Mouse (Mus musculus): ENCODE data around the gene Zfp362. TPM values are rescaled to one million over a fixed set of nuclear protein-coding genes. Genes with fewer than 3 reads are reported as not detected.

The Zfp362 gene
- polyA plus RNA-seq, 2 experiments: 6.2 to 7.6 TPM

GRCm38 (mm10) chr4:128784950-128785631 lies 20.8 kb downstream of the Zfp362 start:
- Histone ChIP-seq H3K36me3 (replicated peaks; ENCODE audit: control insufficient read depth, insufficient read depth, low read depth) (peaks cover 26% of the 10 kb centered on the region), H3K4me1 (replicated peaks; ENCODE audit: control insufficient read depth in 2 of 2, insufficient read depth in 2 of 2, low read length in 1 of 2) (peaks cover 0 to 12% of the 10 kb centered on the region in 2 experiments; a peak in 3 of 4 replicates), H3K27ac (no peak overlapping the region), H3K4me3 (ENCODE audit: insufficient read depth in 1 of 2, low read depth in 2 of 2, low read length in 2 of 2) (no peak overlapping the region), H3K4me2 (ENCODE audit: low read depth) (no peak overlapping the region), H3K9ac (replicated peaks) (no peak overlapping the region), H3K27me3 (ENCODE audit: control insufficient read depth, insufficient read depth, low read length) (no peaks in the 10 kb centered on the region), H3K9me3 (ENCODE audit: control insufficient read depth, low read length) (no peaks in the 10 kb centered on the region)
- 81% methylated on average over 15 of the region's 15 CpGs for WGBS (ENCODE audit: insufficient replicate concordance)
- ATAC-seq (ENCODE audit: insufficient read depth): no peak
- TF ChIP-seq EP300 (IDR thresholded peaks at IDR 0.05; ENCODE audit: low read depth) (no peak), CTCF (IDR thresholded peaks at IDR 0.05; ENCODE audit: low read depth) (no peak)
- DNase-seq (ENCODE audit: low read depth in 3 of 3, low spot score in 3 of 3): no peak

GRCm38 (mm10) chr4:128782645-128783044 lies 23.2 kb downstream of the Zfp362 start:
- Histone ChIP-seq H3K4me2 (ENCODE audit: low read depth) (no peak overlapping the region), H3K36me3 (replicated peaks; ENCODE audit: control insufficient read depth, insufficient read depth, low read depth) (peaks cover 22% of the 10 kb centered on the region), H3K9me3 (ENCODE audit: control insufficient read depth, low read length) (no peaks in the 10 kb centered on the region), H3K27ac (no peak overlapping the region), H3K4me1 (replicated peaks; ENCODE audit: control insufficient read depth in 2 of 2, insufficient read depth in 2 of 2, low read length in 1 of 2) (peaks cover 0 to 12% of the 10 kb centered on the region in 2 experiments; a peak in 3 of 4 replicates), H3K9ac (replicated peaks) (no peak overlapping the region), H3K4me3 (ENCODE audit: insufficient read depth in 1 of 2, low read depth in 2 of 2, low read length in 2 of 2) (no peak overlapping the region), H3K27me3 (ENCODE audit: control insufficient read depth, insufficient read depth, low read length) (no peaks in the 10 kb centered on the region)
- WGBS (ENCODE audit: insufficient replicate concordance): 16% methylated on average over 4 of the region's 4 CpGs
- ATAC-seq (ENCODE audit: insufficient read depth): peak; percentile 45; the same call in 1 of the 2 replicates
- TF ChIP-seq EP300 (IDR thresholded peaks at IDR 0.05; ENCODE audit: low read depth): peak; percentile 39
- TF ChIP-seq CTCF (IDR thresholded peaks at IDR 0.05; ENCODE audit: low read depth): no peak
- DNase-seq (ENCODE audit: low read depth in 3 of 3, low spot score in 3 of 3): no peak

GRCm38 (mm10) chr4:128782037-128782436 lies 23.8 kb downstream of the Zfp362 start:
- peaks cover 22% of the 10 kb centered on the region for H3K36me3 ChIP-seq (replicated peaks; ENCODE audit: control insufficient read depth, insufficient read depth, low read depth)

GRCm38 (mm10) chr4:128777593-128777992 lies 28.3 kb downstream of the Zfp362 start:
- no peak overlapping the region for H3K4me2 ChIP-seq (ENCODE audit: low read depth)
- peaks cover 0 to 5% of the 10 kb centered on the region in 2 experiments; a peak in 2 of 4 replicates for H3K4me1 ChIP-seq (replicated peaks; ENCODE audit: control insufficient read depth in 2 of 2, insufficient read depth in 2 of 2, low read length in 1 of 2)
- DNase-seq (ENCODE audit: low read depth in 3 of 3, low spot score in 3 of 3): no peak
- H3K27ac ChIP-seq: no peak overlapping the region
- H3K4me3 ChIP-seq (ENCODE audit: insufficient read depth in 1 of 2, low read depth in 2 of 2, low read length in 2 of 2): no peak overlapping the region
- WGBS (ENCODE audit: insufficient replicate concordance): 77% methylated on average over 11 of the region's 11 CpGs
- ATAC-seq (ENCODE audit: insufficient read depth): no peak
- TF ChIP-seq CTCF (IDR thresholded peaks at IDR 0.05; ENCODE audit: low read depth) (no peak), EP300 (IDR thresholded peaks at IDR 0.05; ENCODE audit: low read depth) (no peak)
- H3K9ac ChIP-seq (replicated peaks): no peak overlapping the region
- H3K27me3 ChIP-seq (ENCODE audit: control insufficient read depth, insufficient read depth, low read length): no peaks in the 10 kb centered on the region
- peaks cover 6% of the 10 kb centered on the region; the same call in 1 of the 2 replicates for H3K36me3 ChIP-seq (replicated peaks; ENCODE audit: control insufficient read depth, insufficient read depth, low read depth)
- H3K9me3 ChIP-seq (ENCODE audit: control insufficient read depth, low read length): no peaks in the 10 kb centered on the region

More at GRCm38 (mm10) chr4:128782037-128782436, 23.8 kb downstream of the Zfp362 start:
- TF ChIP-seq EP300 (IDR thresholded peaks at IDR 0.05; ENCODE audit: low read depth) (no peak), CTCF (IDR thresholded peaks at IDR 0.05; ENCODE audit: low read depth) (no peak)
- 82% methylated on average over 7 of the region's 7 CpGs for WGBS (ENCODE audit: insufficient replicate concordance)
- Histone ChIP-seq H3K4me1 (replicated peaks; ENCODE audit: control insufficient read depth in 2 of 2, insufficient read depth in 2 of 2, low read length in 1 of 2) (peaks cover 0 to 12% of the 10 kb centered on the region in 2 experiments; a peak in 3 of 4 replicates), H3K9ac (replicated peaks) (no peak overlapping the region), H3K4me3 (ENCODE audit: insufficient read depth in 1 of 2, low read depth in 2 of 2, low read length in 2 of 2) (no peak overlapping the region), H3K27me3 (ENCODE audit: control insufficient read depth, insufficient read depth, low read length) (no peaks in the 10 kb centered on the region), H3K9me3 (ENCODE audit: control insufficient read depth, low read length) (no peaks in the 10 kb centered on the region), H3K4me2 (ENCODE audit: low read depth) (no peak overlapping the region), H3K27ac (no peak overlapping the region)
- ATAC-seq (ENCODE audit: insufficient read depth) (no peak), DNase-seq (ENCODE audit: low read depth in 3 of 3, low spot score in 3 of 3) (no peak)

- no peaks in the 10 kb centered on the region for H3K4me1 ChIP-seq (replicated peaks; ENCODE audit: control insufficient read depth in 2 of 2, insufficient read depth in 2 of 2, low read length in 1 of 2)
- no peak overlapping the region for H3K4me2 ChIP-seq (ENCODE audit: low read depth)
- peak; percentile 35; the same call in 1 of the 2 replicates for ATAC-seq (ENCODE audit: insufficient read depth)
- H3K36me3 ChIP-seq (replicated peaks; ENCODE audit: control insufficient read depth, insufficient read depth, low read depth): no peaks in the 10 kb centered on the region; the same call in 1 of the 2 replicates
- peak in 2 of 3 experiments; percentile 35 to 38 for DNase-seq (ENCODE audit: low read depth in 3 of 3, low spot score in 3 of 3)
- no peak overlapping the region for H3K4me3 ChIP-seq (ENCODE audit: insufficient read depth in 1 of 2, low read depth in 2 of 2, low read length in 2 of 2)
- no peaks in the 10 kb centered on the region for H3K9me3 ChIP-seq (ENCODE audit: control insufficient read depth, low read length)
- no peak overlapping the region for H3K27ac ChIP-seq
- H3K9ac ChIP-seq (replicated peaks): no peak overlapping the region
- TF ChIP-seq EP300 (IDR thresholded peaks at IDR 0.05; ENCODE audit: low read depth) (no peak), CTCF (IDR thresholded peaks at IDR 0.05; ENCODE audit: low read depth) (peak; percentile 99)
- H3K27me3 ChIP-seq (ENCODE audit: control insufficient read depth, insufficient read depth, low read length): no peaks in the 10 kb centered on the region
- WGBS (ENCODE audit: insufficient replicate concordance): 54% methylated on average over 20 of the region's 20 CpGs
Measured at GRCm38 (mm10) chr4:128776568-128777289, 29.1 kb downstream of the Zfp362 start.
